Mouse (Mus musculus): ENCODE data around the gene Brap. TPM values are rescaled to one million over a fixed set of nuclear protein-coding genes. Genes with fewer than 3 reads are reported as not detected.

The Brap gene
- total RNA-seq, 2 experiments from 2014 or later: 50.4 to 51.8 TPM

- intact Hi-C loops (cut with DNase I): loop anchor here (5.0 kb wide), 1 partner anchor 71 kb away; no protein-coding TSS in a partner anchor
Observed at GRCm38 (mm10) chr5:121711174-121711927, 51.0 kb downstream of the Brap start, which contains the start of gene Atxn2. Gene Atxn2, plus strand, starts transcription at chr5:121711337.

GRCm38 (mm10) chr5:121711928-121712231 is 51.5 kb downstream of the Brap start:
- DNase-seq (ENCODE audit: extremely low spot score in 1 of 2, low spot score in 2 of 2): no peak
- intact Hi-C loops (cut with DNase I): loop anchor here (5.0 kb wide), 1 partner anchor 70 kb away; no protein-coding TSS in a partner anchor

More at GRCm38 (mm10) chr5:121711174-121711927, 51.0 kb downstream of the Brap start, which contains the start of gene Atxn2:
- DNase-seq (ENCODE audit: extremely low spot score in 1 of 2, low spot score in 2 of 2): peak; percentile 77 to 92

DNA sequence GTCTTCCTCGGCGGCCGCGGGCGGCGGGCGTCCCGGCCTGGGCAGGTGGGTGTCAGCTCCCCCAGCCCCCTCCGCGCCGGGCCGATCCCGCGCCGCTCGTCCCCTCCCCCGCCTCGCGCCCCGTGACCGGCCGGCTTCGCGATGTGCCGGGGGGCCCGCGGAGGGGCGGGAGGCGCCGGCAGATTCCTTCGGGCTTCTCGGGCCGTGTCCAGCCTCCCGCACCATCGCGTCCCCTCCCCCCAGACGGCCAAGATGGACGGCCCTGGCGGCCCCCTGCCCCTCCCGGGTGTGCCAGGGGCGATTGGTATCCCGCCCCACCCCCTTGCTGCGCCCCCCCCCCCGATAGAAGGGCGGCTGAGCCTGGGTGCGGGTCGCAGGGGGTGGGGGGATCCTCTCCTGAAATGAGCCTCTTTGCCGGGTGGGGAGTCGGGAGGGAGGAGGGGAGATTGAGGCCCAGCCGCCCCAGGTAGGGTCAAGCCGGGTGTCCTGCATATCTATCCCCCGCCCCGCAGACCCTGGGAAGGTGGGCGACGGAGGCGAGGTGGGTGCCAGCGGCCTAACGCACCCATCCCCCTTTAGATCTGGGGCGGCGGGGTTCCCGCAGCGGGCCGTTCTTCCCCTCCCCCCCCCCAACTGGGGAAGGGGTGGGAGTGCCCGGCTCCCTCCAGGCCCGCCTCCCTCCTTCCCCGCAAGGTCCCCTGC is 52.0 kb downstream of the Brap start:
- DNase-seq (ENCODE audit: extremely low spot score in 1 of 2, low spot score in 2 of 2): peak in 1 of 2 experiments; percentile 83
- intact Hi-C loops (cut with DNase I): loop anchor here (5.0 kb wide), 1 partner anchor 70 kb away; no protein-coding TSS in a partner anchor

GRCm38 (mm10) chr5:121712934-121713538 is 52.7 kb downstream of the Brap start:
- intact Hi-C loops (cut with DNase I): loop anchor here (5.0 kb wide), 1 partner anchor 69 kb away; no protein-coding TSS in a partner anchor
- peak in 1 of 2 experiments; percentile 61 for DNase-seq (ENCODE audit: extremely low spot score in 1 of 2, low spot score in 2 of 2)

DNA sequence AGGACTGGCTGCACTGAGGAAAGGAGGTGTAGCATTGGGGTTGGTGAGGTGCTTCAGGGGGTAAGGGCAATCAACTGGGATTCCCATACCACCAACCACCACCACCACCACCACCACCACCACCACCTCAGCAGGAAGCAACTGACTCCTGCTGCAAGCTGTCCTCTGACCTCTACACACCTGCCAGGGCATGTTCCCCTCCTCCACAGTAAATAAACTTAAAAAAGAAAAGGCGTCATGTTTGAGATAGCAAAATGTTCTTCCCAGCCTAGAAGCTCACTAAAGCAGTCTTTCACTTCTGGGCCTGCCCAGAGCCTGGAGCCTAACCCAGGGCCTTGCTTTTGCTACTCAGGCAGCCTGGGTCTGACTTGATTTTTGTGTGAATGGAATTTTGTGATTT is 54.0 kb downstream of the Brap start:
- intact Hi-C loops (cut with DNase I): loop anchor here (5.0 kb wide), 1 partner anchor 68 kb away; no protein-coding TSS in a partner anchor

GRCm38 (mm10) chr5:121714928-121715327 is 54.6 kb downstream of the Brap start:
- no peak for DNase-seq (ENCODE audit: extremely low spot score in 1 of 2, low spot score in 2 of 2)
- intact Hi-C loops (cut with DNase I): loop anchor here (5.0 kb wide), 1 partner anchor 67 kb away; no protein-coding TSS in a partner anchor

More for the DNA sequence above, 54.0 kb downstream of the Brap start:
- DNase-seq (ENCODE audit: extremely low spot score in 1 of 2, low spot score in 2 of 2): no peak

- no peak for DNase-seq (ENCODE audit: extremely low spot score in 1 of 2, low spot score in 2 of 2)
- intact Hi-C loops (cut with DNase I): no loop called here
Observed at GRCm38 (mm10) chr5:121718462-121718861, 58.1 kb downstream of the Brap start.

DNA sequence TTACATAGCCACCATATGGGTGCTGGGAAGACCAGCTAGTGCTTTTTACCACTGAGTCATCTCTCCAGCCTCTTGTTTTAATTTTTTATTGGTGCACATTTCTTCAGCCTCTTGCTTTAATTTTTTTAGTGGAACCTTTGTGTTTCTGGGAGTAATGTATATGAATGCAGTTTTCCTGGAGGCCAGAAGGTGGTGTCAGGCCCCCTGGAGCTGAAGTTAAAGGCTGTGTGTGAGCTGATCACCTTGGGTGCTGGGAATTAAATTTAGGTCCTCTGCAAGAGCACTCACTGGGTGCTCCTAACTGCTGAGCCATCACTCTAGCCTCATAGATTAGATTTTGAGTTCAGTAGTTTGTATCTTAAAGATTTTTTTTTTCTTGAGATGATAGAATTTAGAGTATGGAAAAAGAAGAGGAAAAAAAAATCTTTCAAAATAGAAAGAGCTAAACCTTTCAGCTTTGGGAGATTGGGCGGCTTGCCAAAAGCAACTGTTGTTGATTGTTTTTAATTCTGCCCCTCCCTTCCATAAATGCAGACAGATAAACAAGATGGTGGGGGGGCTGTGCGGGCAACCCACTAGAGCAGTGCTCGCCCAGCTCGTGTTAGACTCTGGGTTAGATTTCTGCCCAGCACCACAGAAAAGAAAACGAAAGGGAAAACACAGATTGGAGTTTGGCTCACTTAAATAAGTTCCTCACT is 60.7 kb downstream of the Brap start:
- DNase-seq (ENCODE audit: extremely low spot score in 1 of 2, low spot score in 2 of 2): peak in 1 of 2 experiments; percentile 48
- intact Hi-C loops (cut with DNase I): no loop called here

- intact Hi-C loops (cut with DNase I): no loop called here
- no peak for DNase-seq (ENCODE audit: extremely low spot score in 1 of 2, low spot score in 2 of 2)
Observed at GRCm38 (mm10) chr5:121721841-121722240, 61.5 kb downstream of the Brap start.

DNA sequence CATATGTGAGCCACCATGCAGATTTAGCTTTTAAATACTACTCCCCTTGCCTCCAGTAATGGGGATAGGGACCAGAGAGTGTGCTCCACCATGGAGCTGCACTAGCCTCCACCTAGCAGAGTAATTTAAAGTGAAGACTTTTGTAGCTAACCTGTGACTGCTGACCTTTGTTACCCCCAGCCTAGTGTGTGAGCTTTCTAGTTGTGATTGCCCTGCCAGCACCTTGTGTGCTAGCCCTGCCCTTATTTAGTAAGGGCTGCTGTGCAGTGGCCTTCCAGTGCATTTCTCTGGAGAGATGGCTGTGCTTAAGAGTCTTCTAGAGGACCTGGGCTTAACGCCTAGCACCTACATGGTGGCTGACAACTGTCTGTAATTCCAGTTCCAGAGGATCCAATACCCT is 64.3 kb downstream of the Brap start:
- intact Hi-C loops (cut with DNase I): no loop called here
- no peak for DNase-seq (ENCODE audit: extremely low spot score in 1 of 2, low spot score in 2 of 2)

- no peak for DNase-seq (ENCODE audit: extremely low spot score in 1 of 2, low spot score in 2 of 2)
- intact Hi-C loops (cut with DNase I): no loop called here
Observed at GRCm38 (mm10) chr5:121730057-121730456, 69.7 kb downstream of the Brap start.

- no peak for DNase-seq (ENCODE audit: extremely low spot score in 1 of 2, low spot score in 2 of 2)
- intact Hi-C loops (cut with DNase I): no loop called here
Observed at GRCm38 (mm10) chr5:121736641-121737040, 76.3 kb downstream of the Brap start.

Other genes starting within 250 kb of the Brap start
- gene Tmem116, start 208.7 kb upstream of the Brap start, total RNA-seq (2021): 1 to 10 TPM; 4.4 to 5.5 TPM
- 100 to 1,000 TPM; 172 to 181 TPM for gene Erp29, start 208.1 kb upstream of the Brap start, total RNA-seq (2021)
- gene Adam1b, start 157.1 kb upstream of the Brap start, total RNA-seq (2021): not detected
- gene Adam1a, start 115.1 kb upstream of the Brap start, total RNA-seq (2021): 1 to 10 TPM; 8.1 to 8.2 TPM
- not detected for gene Gm42878, start 115.1 kb upstream of the Brap start, total RNA-seq (2021)
- 10 to 100 TPM; 78.6 to 79.8 TPM for gene Mapkapk5, start 114.7 kb upstream of the Brap start, total RNA-seq (2021)
- 10 to 100 TPM; 71.5 to 72.7 TPM for gene Aldh2, start 66.7 kb upstream of the Brap start, total RNA-seq (2021)
- gene Acad12, start 41.6 kb upstream of the Brap start, total RNA-seq (2021): 1 to 10 TPM; 4.0 to 5.4 TPM
- gene Acad10, start within 50 bp of the Brap start, total RNA-seq (2021): 1 to 10 TPM; 2.2 to 2.5 TPM
- 100 to 1,000 TPM; 264 to 274 TPM for gene Atxn2, start 50.8 kb downstream of the Brap start, total RNA-seq (2021)
- 10 to 100 TPM; 17.1 to 17.3 TPM for gene Sh2b3, start 177.1 kb downstream of the Brap start, total RNA-seq (2021)
- gene Pheta1, start 188.4 kb downstream of the Brap start, total RNA-seq (2021): 10 to 100 TPM; 11.4 to 12.4 TPM

Measured in left cerebral cortex, postnatal 10 days (tissue).